ENCODE assay signal across 9 mouse cellular contexts in the genomic region with DNA sequence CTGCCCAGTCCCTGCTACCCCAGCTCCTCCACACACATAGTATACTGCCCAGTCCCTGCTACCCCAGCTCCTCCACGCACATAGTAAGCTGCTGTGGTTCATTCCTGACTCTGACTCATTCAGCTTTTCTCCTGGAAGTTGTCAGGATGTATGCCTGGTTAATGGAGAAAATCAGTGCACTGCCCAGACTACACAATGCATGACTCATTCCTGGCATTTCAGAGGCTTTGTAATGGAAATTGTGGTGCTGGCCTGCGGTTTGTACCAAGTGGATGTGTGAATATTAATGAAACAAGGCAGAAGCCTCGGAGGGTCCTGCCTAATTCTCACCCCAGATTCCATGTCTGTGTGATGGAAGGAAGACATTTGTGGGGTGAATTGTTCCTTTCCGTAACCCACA.
A peak's percentile ranks its signal among the peaks of the same experiment; 100 is the strongest.
DNase-seq lines count a peak whose midpoint lies in the region; ATAC-seq lines count a peak whose summit lies in the region.
"Had no signal": no experiment of that assay in that cellular context is flagged by ENCODE, and none has a peak within 500 bp of the region (broad histone marks: within the 10 kb centered on the region; RNA-seq: fewer than 3 reads in every experiment).

No protein-coding gene starts in this region.

- no peak overlapping the region for H3K4me3 ChIP-seq in hindbrain, embryonic 14.5 days (replicated peaks; ENCODE audit: low read length)
- H3K4me3 ChIP-seq in kidney, embryonic 15.5 days (replicated peaks) = no peak overlapping the region
- H3K4me3 ChIP-seq in liver, embryonic 11.5 days (ENCODE audit: low read depth, low read length) = no peak overlapping the region

- H3K27ac ChIP-seq in hindbrain, embryonic 14.5 days = no peak overlapping the region
- no peak overlapping the region for H3K27ac ChIP-seq in kidney, embryonic 15.5 days
- no peak overlapping the region for H3K27ac ChIP-seq in liver, embryonic 11.5 days (ENCODE audit: low read depth, low read length)

- H3K9ac ChIP-seq in hindbrain, embryonic 14.5 days = no peak overlapping the region
- no peak overlapping the region for H3K9ac ChIP-seq in kidney, embryonic 15.5 days
- H3K9ac ChIP-seq in liver, embryonic 11.5 days (ENCODE audit: low read depth, low read length) = no peak overlapping the region

- peak; percentile 76; the same call in 1 of the 2 replicates for ATAC-seq in hindbrain, embryonic 14.5 days (ENCODE audit: low FRiP score)
- no peak for ATAC-seq in kidney, embryonic 15.5 days (replicated peaks; ENCODE audit: low FRiP score)
- ATAC-seq in liver, embryonic 11.5 days (replicated peaks; ENCODE audit: low FRiP score) = no peak

- no peaks in the 10 kb centered on the region for H3K4me1 ChIP-seq in hindbrain, embryonic 14.5 days (replicated peaks; ENCODE audit: control insufficient read depth, insufficient read depth, low read length)
- H3K4me1 ChIP-seq in kidney, embryonic 15.5 days = no peaks in the 10 kb centered on the region
- no peaks in the 10 kb centered on the region for H3K4me1 ChIP-seq in liver, embryonic 11.5 days (replicated peaks; ENCODE audit: control insufficient read depth, insufficient read depth, low read length)

- no peak overlapping the region for H3K4me2 ChIP-seq in hindbrain, embryonic 14.5 days (replicated peaks)
- no peak overlapping the region for H3K4me2 ChIP-seq in kidney, embryonic 15.5 days
- no peak overlapping the region for H3K4me2 ChIP-seq in liver, embryonic 11.5 days

- H3K27me3 ChIP-seq in hindbrain, embryonic 14.5 days (ENCODE audit: control insufficient read depth, insufficient read depth, low read length) = no peaks in the 10 kb centered on the region
- H3K27me3 ChIP-seq in kidney, embryonic 15.5 days = no peaks in the 10 kb centered on the region
- H3K27me3 ChIP-seq in liver, embryonic 11.5 days (replicated peaks; ENCODE audit: control insufficient read depth, insufficient read depth, low read length) = no peaks in the 10 kb centered on the region

- 7% methylated on average over 4 of the region's 4 CpGs for WGBS in hindbrain, embryonic 14.5 days
- WGBS in kidney, embryonic 15.5 days = 66% methylated on average over 4 of the region's 4 CpGs
- 48% methylated on average over 4 of the region's 4 CpGs for WGBS in liver, embryonic 11.5 days

- DNase-seq in lung, postnatal 10 days = peak; percentile 42
- no peak for DNase-seq in lung, postnatal 25 days (ENCODE audit: low spot score)
- DNase-seq in adrenal gland, postnatal 36 days = peak; percentile 42 to 59
- DNase-seq in hindbrain, embryonic 14.5 days (ENCODE audit: low spot score) = peak; percentile 68
- DNase-seq in retina, postnatal 1 day = peak; percentile 20
- no peak for DNase-seq in liver, embryonic 11.5 days (ENCODE audit: low spot score)
- no peak for DNase-seq in lung, postnatal 36 days
- DNase-seq: thymus, postnatal 25 days had no signal

- no peaks in the 10 kb centered on the region for H3K36me3 ChIP-seq in hindbrain, embryonic 14.5 days (replicated peaks; ENCODE audit: control insufficient read depth, insufficient read depth)
- no peaks in the 10 kb centered on the region for H3K36me3 ChIP-seq in kidney, embryonic 15.5 days
- H3K36me3 ChIP-seq in liver, embryonic 11.5 days (ENCODE audit: control insufficient read depth, insufficient read depth, low read length) = no peaks in the 10 kb centered on the region

- no peaks in the 10 kb centered on the region for H3K9me3 ChIP-seq in hindbrain, embryonic 14.5 days (ENCODE audit: control insufficient read depth, low read length)
- H3K9me3 ChIP-seq in kidney, embryonic 15.5 days (replicated peaks) = no peaks in the 10 kb centered on the region
- H3K9me3 ChIP-seq in liver, embryonic 11.5 days (ENCODE audit: control insufficient read depth, low read length) = no peaks in the 10 kb centered on the region

Comparison
In these comparisons a context has a peak if more than half of its experiments do, and no peak if none do; other contexts are left out.
1. DNase-seq: peak in lung, postnatal 10 days (single experiment), adrenal gland, postnatal 36 days (2 of 2), hindbrain, embryonic 14.5 days (single experiment) and retina, postnatal 1 day (single experiment); none in lung, postnatal 25 days (single experiment), liver, embryonic 11.5 days (single experiment) and lung, postnatal 36 days (single experiment).